Mouse (Mus musculus) kidney, adult 2 months (tissue): Measurements from ENCODE around the gene Cckbr.

Source experiments
- CTCF ChIP-seq: fragments of 200-500 bp; conservative IDR thresholded peaks from 2 replicates; pipeline ENCODE4 v1.5.1; 2011; ENCODE audit warnings: low read depth, mild to moderate bottlenecking, control low read depth, low read length, moderate library complexity, mixed read lengths; ENCODE audit not compliant: insufficient read depth, insufficient read length
- POLR2A ChIP-seq: fragments of 200-500 bp; IDR thresholded peaks from one replicate; pipeline ENCODE4 v1.6.1; 2011; ENCODE audit warnings: low read depth, low read length, control low read depth

DNA sequence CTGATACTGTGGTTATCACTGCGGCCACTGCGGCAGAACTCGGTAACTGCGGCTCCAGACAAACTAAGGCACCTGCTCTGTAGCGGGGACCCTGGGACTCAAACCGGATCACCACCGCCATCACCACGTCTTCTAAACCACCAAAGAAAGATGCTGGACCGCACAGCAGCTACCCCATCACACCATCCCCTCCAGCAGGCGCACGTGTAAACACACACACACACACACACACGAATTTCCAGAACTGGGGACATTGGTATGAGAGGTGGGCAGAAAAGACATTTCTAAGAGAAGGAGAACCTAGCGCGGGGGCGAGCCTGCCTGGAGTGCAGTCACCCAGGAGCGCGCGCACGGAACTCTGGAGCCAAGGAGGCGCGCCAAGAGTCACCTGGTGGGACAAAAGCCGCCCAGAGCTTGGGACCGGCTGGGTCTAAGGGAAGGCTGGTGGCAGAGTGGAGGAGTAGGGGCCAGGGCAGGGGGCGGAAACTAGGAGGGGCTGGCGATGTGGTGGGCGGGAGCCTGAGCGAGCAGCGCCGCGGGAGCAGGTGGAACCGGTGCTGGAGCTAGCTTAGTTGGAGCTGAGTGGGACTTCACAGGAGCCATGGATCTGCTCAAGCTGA, at the start of gene Cckbr:
- TF ChIP-seq CTCF, result no peak
- TF ChIP-seq POLR2A, result no peak
